Mouse (Mus musculus) testis, adult 2 months (tissue): ENCODE results near the gene Slc10a7.

Experiments
- CTCF ChIP-seq: fragments of 200-500 bp; IDR thresholded peaks from 2 replicates; pipeline ENCODE4 v1.5.1; 2012; ENCODE audit warnings: low read depth, mild to moderate bottlenecking, inconsistent platforms, low read length, moderate library complexity; ENCODE audit not compliant: control insufficient read depth, insufficient read depth, insufficient replicate concordance
- POLR2A ChIP-seq: fragments of 200-500 bp; IDR thresholded peaks from 2 replicates; pipeline ENCODE4 v1.6.1; 2012; ENCODE audit warnings: low read depth, mild to moderate bottlenecking, inconsistent platforms, low read length, moderate library complexity; ENCODE audit not compliant: control insufficient read depth

- TF ChIP-seq CTCF = no peak
- TF ChIP-seq POLR2A = no peak
Measured at GRCm38 (mm10) chr8:78623972-78624371, 114.8 kb downstream of the Slc10a7 start.
